30 mouse cellular contexts compared by ENCODE assay signal in the genomic region with DNA sequence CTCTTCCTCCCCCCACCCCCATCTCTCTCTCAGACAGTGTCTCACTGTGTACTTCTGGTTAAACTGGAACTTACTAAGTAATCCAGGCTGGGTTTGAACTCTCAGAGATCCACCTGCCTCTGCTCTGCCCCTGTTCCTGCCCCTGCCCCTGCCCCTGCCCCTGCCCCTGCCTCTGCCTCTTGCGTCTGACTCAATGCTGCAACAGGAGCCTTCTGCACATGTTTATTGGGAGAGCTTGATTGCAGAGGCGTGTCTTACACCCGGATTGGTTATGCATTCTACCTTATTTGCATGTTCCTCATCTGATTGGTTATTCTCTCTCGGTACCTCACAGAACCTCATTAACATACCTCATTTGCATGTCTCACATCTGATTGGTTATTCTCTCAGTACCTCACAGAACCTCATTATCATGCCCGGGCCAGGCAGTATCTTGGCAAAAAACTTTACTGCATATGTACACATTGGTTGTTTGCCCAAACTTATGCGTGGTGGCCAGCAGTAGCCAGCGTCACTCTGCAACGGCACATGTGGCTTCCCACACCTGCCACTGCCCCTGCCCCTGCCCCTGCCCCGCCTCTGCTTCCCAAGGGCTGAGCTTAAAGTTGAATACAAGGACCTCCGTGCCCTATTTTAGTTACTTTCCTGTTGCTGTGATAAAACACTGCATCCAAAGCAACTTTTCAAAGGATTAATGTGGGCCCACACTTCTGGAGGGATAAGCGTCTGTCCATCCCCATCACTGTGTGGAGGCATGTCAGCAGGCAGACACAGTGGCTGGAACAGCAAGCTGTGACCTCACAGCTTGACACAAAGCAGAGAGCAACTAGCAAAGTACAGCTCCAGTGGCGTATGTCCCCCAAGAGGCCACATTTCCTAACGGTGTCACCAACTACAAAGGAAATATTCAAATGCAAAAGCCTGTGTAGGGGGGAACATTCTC. TPM values are rescaled to one million over a fixed set of nuclear protein-coding genes. Genes with fewer than 3 reads are reported as not detected.
DNase-seq lines count a peak whose midpoint lies in the region; ATAC-seq and TF ChIP-seq lines count a peak whose summit lies in the region.
"Had no signal": no experiment of that assay in that cellular context is flagged by ENCODE, and none has a peak within 500 bp of the region (broad histone marks: within the 10 kb centered on the region; RNA-seq: fewer than 3 reads in every experiment).

No protein-coding gene starts in this region.

- H3K9me3 ChIP-seq in heart, embryonic 14.5 days (ENCODE audit: control insufficient read depth, low read length) = no peaks in the 10 kb centered on the region
- no peaks in the 10 kb centered on the region for H3K9me3 ChIP-seq in midbrain, embryonic 10.5 days (replicated peaks)
- no peaks in the 10 kb centered on the region for H3K9me3 ChIP-seq in midbrain, postnatal 0 days (ENCODE audit: low read length)
- no peaks in the 10 kb centered on the region for H3K9me3 ChIP-seq in MEL (replicated peaks; ENCODE audit: insufficient read depth, low read length)
- H3K9me3 ChIP-seq in midbrain, embryonic 16.5 days (replicated peaks; ENCODE audit: control insufficient read depth, low read length, poor library complexity, severe bottlenecking) = no peaks in the 10 kb centered on the region
- H3K9me3 ChIP-seq: embryonic facial prominence, embryonic 13.5 days; forebrain, embryonic 15.5 days; limb, embryonic 12.5 days; lung, embryonic 15.5 days; neural tube, embryonic 15.5 days had no signal

- TF ChIP-seq RAD21 in MEL (IDR thresholded peaks at IDR 0.05; ENCODE audit: low read depth, low read length) = no peak

- H3K27me3 ChIP-seq in heart, embryonic 14.5 days (ENCODE audit: control insufficient read depth, insufficient read depth, low read length) = no peaks in the 10 kb centered on the region
- H3K27me3 ChIP-seq in midbrain, embryonic 10.5 days (ENCODE audit: low read depth, poor library complexity, severe bottlenecking) = peaks cover 13% of the 10 kb centered on the region
- H3K27me3 ChIP-seq in midbrain, postnatal 0 days (ENCODE audit: insufficient read depth, low read length) = no peaks in the 10 kb centered on the region
- H3K27me3 ChIP-seq in MEL (ENCODE audit: control insufficient read depth in 1 of 2, insufficient read depth in 2 of 2, low read length in 2 of 2) = peaks cover 3 to 6% of the 10 kb centered on the region in 2 experiments; a peak in 3 of 4 replicates
- no peaks in the 10 kb centered on the region for H3K27me3 ChIP-seq in midbrain, embryonic 16.5 days (ENCODE audit: control insufficient read depth, insufficient read depth, low read depth, low read length)
- H3K27me3 ChIP-seq: forebrain, embryonic 15.5 days; limb, embryonic 12.5 days; neural tube, embryonic 15.5 days had no signal

- TF ChIP-seq CTCF in midbrain, postnatal 0 days (IDR thresholded peaks at IDR 0.05) = no peak
- TF ChIP-seq CTCF in MEL (IDR thresholded peaks at IDR 0.05 in 2 of 3, conservative IDR thresholded peaks at IDR 0.05 in 1 of 3; ENCODE audit: control insufficient read depth in 1 of 3, insufficient read depth in 1 of 3, low read depth in 2 of 3, low read length in 3 of 3, poor library complexity in 1 of 3, severe bottlenecking in 1 of 3) = no peak

- H3K4me2 ChIP-seq in heart, embryonic 14.5 days (ENCODE audit: low read length) = no peak overlapping the region
- H3K4me2 ChIP-seq in midbrain, postnatal 0 days (ENCODE audit: low read depth, low read length, poor library complexity, severe bottlenecking) = no peak overlapping the region
- no peak overlapping the region for H3K4me2 ChIP-seq in midbrain, embryonic 16.5 days (ENCODE audit: low read length)
- H3K4me2 ChIP-seq: embryonic facial prominence, embryonic 13.5 days; forebrain, embryonic 15.5 days; heart, embryonic 11.5 days; hindbrain, embryonic 14.5 days; limb, embryonic 12.5 days; lung, embryonic 15.5 days; neural tube, embryonic 15.5 days had no signal

- 0 out of 2 replicates have a peak, but pooled peaks have one; percentile 39 for ATAC-seq in heart, embryonic 14.5 days (ENCODE audit: insufficient number of reproducible peaks, insufficient read depth, low FRiP score, low read depth)
- ATAC-seq in midbrain, postnatal 0 days (ENCODE audit: low FRiP score) = no peak
- 0 out of 2 replicates have a peak, but pooled peaks have one; percentile 28 for ATAC-seq in midbrain, embryonic 16.5 days
- ATAC-seq: forebrain, embryonic 15.5 days; inflammation-experienced regulatory T-cells, adult 6 months had no signal

- 0 out of 4 replicates have a peak overlapping the region, but pooled peaks of 1 of the 2 experiments have one; percentile 1 for H3K27ac ChIP-seq in heart, embryonic 14.5 days (replicated peaks in 1 of 2; ENCODE audit: control insufficient read depth in 1 of 2, insufficient read depth in 1 of 2, low read depth in 2 of 2, low read length in 2 of 2)
- H3K27ac ChIP-seq in midbrain, embryonic 10.5 days (replicated peaks) = peak overlapping the region; percentile 52; the same call in 1 of the 2 replicates
- H3K27ac ChIP-seq in midbrain, postnatal 0 days (ENCODE audit: low read depth, low read length) = no peak overlapping the region
- H3K27ac ChIP-seq in MEL (ENCODE audit: control insufficient read depth, low read depth, low read length) = peak overlapping the region; percentile 82
- H3K27ac ChIP-seq in midbrain, embryonic 16.5 days (ENCODE audit: low read length) = no peak overlapping the region
- H3K27ac ChIP-seq: embryonic facial prominence, embryonic 13.5 days; forebrain, embryonic 15.5 days; hindbrain, embryonic 14.5 days; layer of hippocampus, adult 2 months; limb, embryonic 12.5 days; liver, embryonic 14.5 days; lung, embryonic 15.5 days; macrophage; neural tube, embryonic 15.5 days; stomach, postnatal 0 days had no signal

- H3K4me1 ChIP-seq in heart, embryonic 14.5 days (ENCODE audit: control insufficient read depth in 2 of 2, insufficient read depth in 2 of 2, low read length in 2 of 2) = peaks cover 0 to 4% of the 10 kb centered on the region in 2 experiments; a peak in 1 of 4 replicates
- peaks cover 30% of the 10 kb centered on the region for H3K4me1 ChIP-seq in midbrain, embryonic 10.5 days
- no peaks in the 10 kb centered on the region for H3K4me1 ChIP-seq in midbrain, postnatal 0 days (ENCODE audit: insufficient read depth, low read length)
- H3K4me1 ChIP-seq in MEL (ENCODE audit: control insufficient read depth in 1 of 2, insufficient read depth in 2 of 2, low read length in 2 of 2) = peaks cover 7 to 17% of the 10 kb centered on the region in 2 experiments; a peak in 3 of 4 replicates
- 0 out of 2 replicates have a peak, but pooled peaks cover 2% of the 10 kb centered on the region for H3K4me1 ChIP-seq in midbrain, embryonic 16.5 days (ENCODE audit: control insufficient read depth, insufficient read depth, low read length)
- H3K4me1 ChIP-seq: embryonic facial prominence, embryonic 13.5 days; limb, embryonic 12.5 days had no signal

- TF ChIP-seq POLR2A in MEL (IDR thresholded peaks at IDR 0.05; ENCODE audit: control insufficient read depth in 1 of 2, insufficient read depth in 1 of 2, low read depth in 1 of 2, low read length in 2 of 2, poor library complexity in 1 of 2) = peak in 1 of 2 experiments; percentile 46; a peak in 1 of 4 replicates

- intact Hi-C loops in heart, postnatal 36 days (cut with DNase I) = loop anchor here (2.0 to 10.0 kb wide), 3 partner anchors 240 to 612 kb away; a partner anchor contains a TSS

- H3K79me2 ChIP-seq in MEL (ENCODE audit: control insufficient read depth, insufficient read depth, low read length, poor library complexity) = no peaks in the 10 kb centered on the region; the same call in 1 of the 2 replicates

- WGBS in heart, embryonic 14.5 days = 65% methylated on average over 12 of the region's 13 CpGs
- 55% methylated on average over 13 of the region's 13 CpGs for WGBS in midbrain, embryonic 10.5 days
- WGBS in midbrain, postnatal 0 days = 27% methylated on average over 12 of the region's 13 CpGs
- WGBS in midbrain, embryonic 16.5 days = 36% methylated on average over 12 of the region's 13 CpGs

- H3K9ac ChIP-seq in heart, embryonic 14.5 days (ENCODE audit: low read length) = no peak overlapping the region
- no peak overlapping the region for H3K9ac ChIP-seq in midbrain, postnatal 0 days (replicated peaks; ENCODE audit: low read length, poor library complexity, severe bottlenecking)
- peak overlapping the region; percentile 71 for H3K9ac ChIP-seq in MEL (ENCODE audit: control insufficient read depth, low read depth, low read length, poor library complexity, severe bottlenecking)
- no peak overlapping the region for H3K9ac ChIP-seq in midbrain, embryonic 16.5 days (ENCODE audit: low read depth, low read length)
- H3K9ac ChIP-seq: embryonic facial prominence, embryonic 13.5 days; forebrain, embryonic 15.5 days; hindbrain, embryonic 14.5 days; limb, embryonic 12.5 days; liver, embryonic 14.5 days; lung, embryonic 15.5 days; neural tube, embryonic 15.5 days had no signal

- H3K4me3 ChIP-seq in heart, embryonic 14.5 days (ENCODE audit: control insufficient read depth in 1 of 2, insufficient read depth in 1 of 2, low read depth in 1 of 2, low read length in 2 of 2) = no peak overlapping the region
- H3K4me3 ChIP-seq in midbrain, embryonic 10.5 days = no peak overlapping the region
- no peak overlapping the region for H3K4me3 ChIP-seq in midbrain, postnatal 0 days (ENCODE audit: low read depth, low read length)
- H3K4me3 ChIP-seq in MEL (ENCODE audit: control insufficient read depth in 1 of 2, insufficient read depth in 1 of 2, low read depth in 2 of 2, low read length in 2 of 2) = peak overlapping the region; percentile 32 to 71
- no peak overlapping the region for H3K4me3 ChIP-seq in midbrain, embryonic 16.5 days (ENCODE audit: low read depth, low read length)
- H3K4me3 ChIP-seq: embryonic facial prominence, embryonic 13.5 days; erythroblast, embryonic 14.5 days; forebrain, embryonic 15.5 days; layer of hippocampus, adult 2 months; limb, embryonic 12.5 days; lung, embryonic 15.5 days; neural tube, embryonic 15.5 days had no signal

- no peak for DNase-seq in heart, postnatal 36 days
- DNase-seq in midbrain, embryonic 10.5 days (ENCODE audit: low spot score) = peak; percentile 44
- DNase-seq in midbrain, postnatal 0 days (ENCODE audit: low spot score) = no peak
- DNase-seq in MEL (ENCODE audit: low read depth, low spot score) = peak; percentile 93
- DNase-seq in c-Kit-positive CD71-positive TER-119-positive erythroid progenitor cells, embryonic 14.5 days (ENCODE audit: low spot score) = no peak
- DNase-seq in left cerebral cortex, adult 8-10 months (ENCODE audit: low spot score in 2 of 2) = no peak
- DNase-seq: adrenal gland, adult 2 months; cerebellum, adult 2 months; cerebellum, postnatal 25 days; gastrocnemius, postnatal 10 days; heart, postnatal 14 days; kidney, adult 18-20 months; kidney, postnatal 10 days; thymus, adult 2 months had no signal

- H3K36me3 ChIP-seq in heart, embryonic 14.5 days (ENCODE audit: control insufficient read depth, insufficient read depth, low read length) = no peaks in the 10 kb centered on the region
- H3K36me3 ChIP-seq in midbrain, embryonic 10.5 days = no peaks in the 10 kb centered on the region
- H3K36me3 ChIP-seq in midbrain, postnatal 0 days (ENCODE audit: insufficient read depth, low read length) = no peaks in the 10 kb centered on the region
- peaks cover 0 to 17% of the 10 kb centered on the region in 2 experiments; a peak in 2 of 4 replicates for H3K36me3 ChIP-seq in MEL (ENCODE audit: control insufficient read depth in 1 of 2, insufficient read depth in 2 of 2, low read length in 2 of 2)
- no peaks in the 10 kb centered on the region for H3K36me3 ChIP-seq in midbrain, embryonic 16.5 days (ENCODE audit: control insufficient read depth, insufficient read depth, low read length)
- H3K36me3 ChIP-seq: embryonic facial prominence, embryonic 13.5 days; forebrain, embryonic 15.5 days; limb, embryonic 12.5 days; lung, embryonic 15.5 days; neural tube, embryonic 15.5 days had no signal

- TF ChIP-seq EP300 in MEL (IDR thresholded peaks at IDR 0.05; ENCODE audit: low read depth in 1 of 2, low read length in 2 of 2) = no peak

RNA-seq across cellular contexts. Expression of a gene that starts 23.9 kb away (rescaled TPM):
- 1.8 and 1.9 TPM in 2 replicates for polyA plus RNA-seq in heart, embryonic 14.5 days (2014; fragmentation: Nextera tagmentation; extraction: Ambion mirVana)
- under 1 TPM; 0.86 to 0.89 TPM for total RNA-seq in heart, postnatal 36 days (2021)
- polyA plus RNA-seq in midbrain, embryonic 10.5 days (2016; fragmentation: Nextera tagmentation; extraction: Ambion mirVana) = 1.2 TPM in 2 replicates
- total RNA-seq in midbrain, postnatal 0 days (2014; rRNA removed) = 1.6 and 2.2 TPM in 2 replicates
- polyA plus RNA-seq in midbrain, postnatal 0 days (2015; fragmentation: Nextera tagmentation; extraction: Ambion mirVana) = 1.4 TPM in 2 replicates
- total RNA-seq in MEL (2012; rRNA removed) = 7.7 and 11.9 TPM in 2 replicates
- polyA plus RNA-seq in MEL (2012; ENCODE audit: insufficient read depth in 1 of 2, insufficient read length in 2 of 2, low read depth in 1 of 2, low replicate concordance in 2 of 2, missing spikeins in 1 of 2) = 10 to 100 TPM in 1 of 2 experiments, not detected in 1; 17.9 TPM
- polyA plus RNA-seq in midbrain, embryonic 16.5 days (2015; fragmentation: Nextera tagmentation; extraction: Ambion mirVana) = 0.94 and 1.2 TPM in 2 replicates
- total RNA-seq in left cerebral cortex, adult 8-10 months (2022) = 1 to 10 TPM in 3 of 4 experiments, under 1 TPM in 1; 0.76 to 2.3 (median 1.5) TPM
- polyA plus RNA-seq: C2C12 had no signal

Comparison
In these comparisons a context has a peak if more than half of its experiments do, and no peak if none do; other contexts are left out.
1. H3K27ac ChIP-seq: peak in midbrain, embryonic 10.5 days (single experiment) and MEL (single experiment); none in midbrain, postnatal 0 days (single experiment) and midbrain, embryonic 16.5 days (single experiment).
2. DNase-seq: peak in midbrain, embryonic 10.5 days (single experiment) and MEL (single experiment); none in heart, postnatal 36 days (0 of 2), midbrain, postnatal 0 days (single experiment), c-Kit-positive CD71-positive TER-119-positive erythroid progenitor cells, embryonic 14.5 days (single experiment) and left cerebral cortex, adult 8-10 months (0 of 2).
3. H3K4me3 ChIP-seq: peak in MEL (2 of 2); none in heart, embryonic 14.5 days (0 of 2), midbrain, embryonic 10.5 days (single experiment), midbrain, postnatal 0 days (single experiment) and midbrain, embryonic 16.5 days (single experiment).